Mouse (Mus musculus) lung, adult 18-20 months (tissue): Measurements from ENCODE around the gene Il17rd.

Experiments used
- DNase-seq, 2 experiments: peaks; one replicate each; pipeline ENCODE4 v3.0.0; 2022; ENCODE audit warnings: mixed read lengths in 2 of 2

Il17rd gene

DNA sequence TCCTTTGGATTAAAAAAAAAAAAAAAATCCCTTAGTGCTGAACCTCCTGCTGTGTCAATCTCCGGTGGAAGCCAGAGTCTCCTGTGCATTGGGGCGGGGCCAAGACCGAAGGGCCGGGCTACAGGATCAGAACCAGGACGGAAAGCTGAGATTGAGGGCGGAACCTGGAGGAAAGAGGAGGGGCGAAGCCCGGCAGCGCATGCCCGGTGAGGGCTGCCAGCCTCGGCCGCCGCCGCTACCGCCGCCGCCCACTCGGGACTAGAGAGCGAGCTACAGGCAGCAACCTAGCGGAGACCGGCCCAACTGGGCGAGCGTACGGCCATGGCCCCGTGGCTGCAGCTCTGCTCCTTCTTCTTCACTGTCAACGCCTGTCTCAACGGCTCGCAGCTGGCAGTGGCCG lies at the start of gene Il17rd:
Gene Il17rd (plus strand): TSS at position 159 of the 400 bp plus-strand sequence.
- peak; percentile 96 for DNase-seq

DNA sequence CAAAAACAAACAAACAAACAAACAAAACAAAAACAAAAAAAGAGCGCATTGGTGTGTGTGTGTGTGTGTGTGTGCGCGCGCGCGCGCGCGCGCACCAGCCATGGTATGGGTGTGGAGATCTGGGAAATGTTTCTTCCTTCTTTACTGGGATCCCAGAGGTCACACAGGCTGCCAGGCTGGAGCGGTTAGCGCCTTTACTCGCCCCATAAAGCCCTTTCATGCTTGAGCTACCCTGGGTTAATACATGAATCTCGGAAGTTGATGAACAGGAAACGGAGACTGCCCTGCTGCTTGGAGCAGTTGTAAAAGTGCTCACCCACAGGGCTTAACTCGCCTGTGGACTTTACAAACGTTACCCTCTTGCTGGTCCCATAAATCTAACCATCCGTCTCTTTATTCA lies 47.1 kb upstream of the Il17rd start:
- no peak for DNase-seq

DNA sequence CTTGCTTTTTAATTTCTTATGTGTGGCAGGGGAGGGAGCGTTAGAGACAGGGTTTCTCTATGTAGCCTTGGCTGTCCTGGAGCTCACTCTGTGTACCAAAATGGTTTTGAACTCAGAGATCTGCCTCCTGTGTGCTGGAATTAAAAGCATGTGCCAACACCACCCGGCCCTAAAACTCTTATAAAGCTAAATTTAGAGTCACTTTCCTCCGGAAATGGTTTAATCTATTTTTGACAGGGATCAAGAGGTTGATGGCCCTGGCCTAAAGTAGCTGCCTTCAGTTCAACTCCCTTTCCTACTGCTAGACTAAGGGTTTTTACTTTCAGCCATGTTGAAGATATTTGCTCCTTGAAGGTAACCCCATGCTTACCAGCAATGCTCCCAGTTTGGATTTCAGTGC lies 45.3 kb upstream of the Il17rd start:
- no peak for DNase-seq

DNA sequence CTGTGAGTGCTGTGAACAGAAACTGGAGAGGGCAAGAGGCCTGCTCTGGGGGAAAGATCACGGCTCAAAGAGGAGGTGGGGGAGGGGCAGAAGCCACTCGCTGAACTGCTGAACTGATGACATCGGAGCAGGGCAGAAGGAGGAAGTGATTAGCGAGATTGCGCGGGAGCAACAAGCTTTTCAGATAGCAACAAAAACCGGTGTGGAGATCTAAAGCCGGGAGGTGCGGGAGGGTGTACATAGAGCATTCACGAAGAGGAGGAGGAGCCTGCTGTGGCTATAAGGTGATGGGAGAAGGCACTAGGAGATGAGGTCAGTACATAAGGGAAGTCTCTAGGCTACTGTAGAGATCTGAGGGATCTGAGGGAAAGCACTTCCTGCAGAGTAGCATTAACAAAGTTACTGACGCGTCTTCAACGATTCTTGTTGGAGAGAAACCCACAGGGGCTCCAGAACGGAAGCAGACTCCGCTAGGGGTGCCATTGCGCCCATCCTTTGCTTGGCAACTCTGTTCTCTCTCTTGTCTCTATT lies 44.5 kb upstream of the Il17rd start, which contains the start of gene Hesx1:
Gene Hesx1 (plus strand): TSS at position 206 of the 531 bp plus-strand sequence.
- DNase-seq = peak; percentile 26 to 33

DNA sequence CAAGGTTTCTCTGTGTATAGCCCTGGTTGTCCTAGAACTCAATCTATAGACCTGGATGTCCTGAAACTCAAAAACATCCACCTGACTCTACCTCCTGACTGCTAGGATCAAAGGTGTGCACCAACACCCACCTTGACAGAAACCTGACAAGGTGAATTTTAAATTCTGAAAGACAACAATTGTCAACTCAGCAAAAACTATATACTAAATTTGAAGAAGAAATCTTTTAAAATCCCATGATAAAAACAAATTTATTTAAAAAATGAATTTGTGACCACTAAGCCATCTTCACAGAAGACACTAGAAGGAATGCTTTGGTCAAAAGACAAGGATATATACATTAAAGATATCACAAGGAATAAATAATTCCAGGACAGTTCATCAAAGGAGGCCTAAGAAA lies 42.5 kb upstream of the Il17rd start:
- no peak for DNase-seq

DNA sequence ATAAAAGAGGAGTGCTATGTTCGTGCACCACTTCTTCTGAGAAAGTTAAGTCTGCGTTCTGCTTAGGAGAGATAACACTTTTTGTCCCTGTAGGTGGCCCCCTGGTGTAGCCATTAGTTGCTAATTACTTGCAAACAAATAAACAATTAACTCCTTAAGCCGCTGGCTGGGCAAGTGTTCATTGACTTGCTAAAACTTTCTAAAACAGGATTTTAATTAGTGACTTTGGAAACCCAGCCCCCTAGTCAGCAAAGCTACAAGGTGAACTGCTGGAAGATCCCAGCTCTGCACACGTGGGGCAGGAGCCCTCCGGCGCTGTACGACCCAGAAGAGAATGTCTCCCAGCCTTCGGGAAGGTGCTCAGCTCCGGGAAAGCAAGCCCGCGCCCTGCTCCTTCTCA lies 38.4 kb upstream of the Il17rd start:
- DNase-seq = no peak

DNA sequence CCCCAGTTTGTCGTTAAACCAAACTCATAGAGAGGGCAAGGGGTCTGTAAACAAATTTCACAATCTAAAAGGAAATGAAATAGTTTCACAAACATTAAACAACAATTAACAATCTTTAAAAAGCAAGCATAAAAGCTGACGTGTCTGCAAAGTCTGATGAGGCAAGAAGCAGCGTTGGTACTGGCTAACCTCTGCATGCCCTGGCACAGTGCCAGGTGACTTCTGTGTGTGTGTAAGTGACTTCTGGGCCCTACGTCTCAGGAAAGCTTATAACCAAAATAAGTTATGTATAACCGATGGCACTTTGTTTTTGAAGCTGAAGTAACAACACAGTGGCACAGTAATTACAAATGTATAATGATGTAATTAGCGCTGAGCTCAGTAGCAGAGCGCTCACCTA lies 33.8 kb upstream of the Il17rd start:
- peak in 1 of 2 experiments; percentile 6 for DNase-seq

DNA sequence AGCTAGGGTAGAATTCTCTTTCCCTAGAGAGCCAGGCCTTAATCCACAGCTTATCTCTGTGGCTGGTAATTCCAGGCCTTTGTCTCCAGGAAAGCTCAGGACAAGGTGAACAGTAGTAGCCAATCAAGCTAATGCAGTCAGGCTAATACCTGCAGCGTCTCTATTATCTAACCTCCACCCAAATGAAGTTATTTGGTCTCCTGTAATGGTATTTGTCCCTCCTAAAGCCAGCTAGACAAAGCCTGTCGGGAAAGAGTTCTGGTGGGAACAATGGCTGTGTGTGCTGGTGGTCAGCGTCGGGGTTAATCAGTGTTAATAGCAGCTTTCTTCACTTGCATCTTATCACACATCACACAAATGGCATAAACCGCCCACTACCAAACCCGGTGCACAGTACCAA lies 32.8 kb upstream of the Il17rd start:
- DNase-seq = no peak

DNA sequence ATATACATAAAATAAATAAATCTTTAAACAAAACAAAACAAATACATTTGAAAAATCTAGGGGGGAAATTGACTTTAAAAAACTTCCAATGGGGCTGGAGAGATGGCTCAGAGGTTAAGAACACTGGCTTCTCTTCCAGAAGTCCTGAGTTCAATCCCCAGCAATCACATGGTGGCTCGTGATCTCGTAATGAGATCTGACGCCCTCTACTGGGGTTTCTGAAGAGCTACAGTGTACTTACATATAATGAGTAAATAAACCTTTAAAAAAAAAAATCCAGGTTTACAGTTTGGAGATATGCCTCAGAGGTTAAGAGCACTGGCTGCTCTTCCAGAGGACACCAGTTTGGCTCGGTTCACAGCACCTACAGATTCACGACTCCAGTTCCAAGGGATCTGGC lies 27.2 kb upstream of the Il17rd start:
- DNase-seq = no peak

DNA sequence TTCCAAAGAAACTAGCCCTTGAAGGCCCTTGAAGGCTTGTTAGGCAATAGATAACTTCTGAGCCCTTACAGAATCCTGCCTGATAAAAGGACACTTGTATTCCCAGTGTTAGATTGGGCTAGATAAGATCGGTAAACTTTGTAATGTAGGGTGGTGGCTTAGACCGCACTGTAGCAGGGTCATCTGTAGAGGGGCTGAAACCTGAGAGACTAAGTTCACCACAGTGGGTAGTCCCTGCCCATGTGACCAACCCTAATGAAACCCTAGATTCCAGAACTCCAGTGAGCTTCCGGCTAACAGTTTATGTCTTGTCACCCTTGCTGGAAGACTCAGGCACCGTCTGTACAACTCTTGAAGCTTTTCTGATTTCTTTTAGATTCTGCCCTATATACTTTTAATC lies 25.1 kb upstream of the Il17rd start:
- peak in 1 of 2 experiments; percentile 23 for DNase-seq

DNA sequence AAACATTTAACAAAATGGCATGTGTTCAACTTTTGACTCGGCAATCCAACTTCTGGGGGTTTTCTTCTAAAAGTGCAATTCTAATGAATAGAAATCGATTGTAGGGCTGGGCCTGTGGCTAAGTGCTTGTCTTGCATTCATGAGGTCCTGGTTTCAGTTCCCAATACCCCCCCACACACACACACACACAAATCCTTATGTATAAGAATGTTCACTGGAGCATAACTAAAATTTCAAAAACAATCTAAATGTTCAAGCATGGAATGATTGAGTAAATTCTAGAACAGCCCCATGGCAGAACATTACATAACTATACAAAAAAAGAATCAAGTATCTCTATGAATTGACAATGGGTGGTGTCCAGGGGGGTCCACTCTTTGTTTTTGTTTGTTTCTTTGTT lies 20.8 kb upstream of the Il17rd start:
- no peak for DNase-seq

DNA sequence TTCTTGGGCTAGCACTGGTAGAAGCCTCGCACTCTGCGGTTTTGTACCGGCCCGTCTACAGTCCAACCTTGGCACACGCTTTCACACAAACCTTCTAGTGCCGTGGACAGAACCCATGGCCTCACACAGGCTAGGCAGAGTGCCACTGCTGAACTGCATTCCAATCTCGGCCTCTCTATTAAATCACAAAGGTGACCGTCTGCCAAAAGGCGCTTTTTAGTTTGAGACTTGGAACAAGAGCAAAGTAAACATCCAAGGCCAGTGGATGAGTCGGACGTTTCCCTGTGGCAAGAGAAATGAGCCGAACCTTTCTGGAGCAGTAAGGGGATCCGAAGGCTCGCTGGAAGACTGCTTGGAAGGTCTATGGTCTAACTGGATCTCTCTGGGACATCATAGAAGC lies 18.9 kb upstream of the Il17rd start:
- peak; percentile 61 to 67 for DNase-seq

DNA sequence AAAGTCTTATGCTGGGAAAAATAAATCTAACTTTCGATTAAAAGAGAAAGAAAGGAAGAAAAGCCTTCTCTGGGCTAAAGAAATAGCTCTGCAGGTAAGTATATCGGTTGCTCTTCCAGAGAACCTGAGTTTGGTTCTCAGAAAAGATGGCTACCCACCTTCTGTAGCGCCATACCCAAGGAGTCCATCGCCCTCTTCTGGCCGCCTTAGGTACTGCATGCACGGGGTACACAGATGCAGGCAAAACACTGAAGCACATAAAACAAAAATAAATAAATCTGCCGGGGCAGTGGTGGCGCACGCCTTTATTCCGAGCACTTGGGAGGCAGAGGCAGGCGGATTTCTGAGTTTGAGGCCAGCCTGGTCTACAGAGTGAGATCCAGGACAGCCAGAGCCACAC lies 15.9 kb upstream of the Il17rd start:
- peak; percentile 47 to 49 for DNase-seq

DNA sequence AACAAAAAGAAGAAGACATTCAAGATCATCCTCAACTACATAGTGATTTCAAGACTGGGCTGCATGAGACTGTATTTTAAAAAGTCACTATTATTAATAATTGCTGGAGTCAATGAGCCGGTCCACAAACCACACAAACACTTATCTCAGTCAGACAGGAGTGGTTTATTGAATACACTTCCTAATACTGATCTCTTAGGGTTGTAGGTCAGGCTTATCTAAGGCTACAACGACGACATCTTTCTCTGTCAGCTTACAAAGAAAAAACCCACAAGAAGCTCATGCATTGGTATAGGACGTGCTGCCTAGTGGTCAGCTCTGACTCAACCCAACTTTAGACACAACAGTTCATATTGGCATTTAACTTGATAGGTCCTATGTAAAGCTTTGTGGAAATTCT lies 14.1 kb upstream of the Il17rd start:
- no peak for DNase-seq

DNA sequence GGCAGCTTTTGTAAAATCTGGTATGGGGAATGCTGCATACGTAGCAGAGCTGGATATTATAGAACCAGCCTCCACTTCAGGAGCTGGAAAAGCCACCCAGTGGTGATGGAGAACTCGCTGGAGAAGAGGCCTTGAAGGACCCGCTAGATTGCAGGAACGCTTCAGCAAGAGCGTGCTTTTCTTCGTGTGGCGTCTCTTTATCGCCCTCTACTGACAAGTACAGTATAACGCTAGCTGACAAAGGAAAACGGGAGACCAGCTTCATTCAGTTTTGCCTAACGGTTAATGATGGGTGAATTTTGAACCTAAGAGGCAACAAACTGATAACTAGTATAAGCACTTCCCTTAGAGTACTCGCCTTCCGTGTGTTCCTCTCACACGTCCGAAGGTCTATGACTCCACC lies 9.0 kb upstream of the Il17rd start:
- peak in 1 of 2 experiments; percentile 39 for DNase-seq

DNA sequence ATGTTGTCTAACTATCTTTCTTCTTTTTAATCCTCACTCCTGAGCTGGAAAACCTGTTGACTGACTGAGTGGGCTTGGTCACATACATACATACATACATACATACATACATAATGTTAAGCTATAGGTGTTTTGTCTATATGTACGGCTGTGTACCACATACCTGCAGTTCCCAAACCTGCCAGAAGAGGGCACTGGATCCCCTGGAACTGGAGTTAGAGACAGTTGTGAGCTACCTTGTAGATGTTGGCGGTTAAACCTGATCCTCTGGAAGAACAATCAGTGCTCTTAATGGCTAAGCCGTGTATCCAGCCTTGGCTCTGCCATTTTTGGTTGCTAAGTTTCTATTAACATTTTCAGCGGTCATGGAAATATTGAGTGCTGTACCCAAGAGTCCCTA lies 7.6 kb upstream of the Il17rd start:
- DNase-seq = peak; percentile 72 to 76

DNA sequence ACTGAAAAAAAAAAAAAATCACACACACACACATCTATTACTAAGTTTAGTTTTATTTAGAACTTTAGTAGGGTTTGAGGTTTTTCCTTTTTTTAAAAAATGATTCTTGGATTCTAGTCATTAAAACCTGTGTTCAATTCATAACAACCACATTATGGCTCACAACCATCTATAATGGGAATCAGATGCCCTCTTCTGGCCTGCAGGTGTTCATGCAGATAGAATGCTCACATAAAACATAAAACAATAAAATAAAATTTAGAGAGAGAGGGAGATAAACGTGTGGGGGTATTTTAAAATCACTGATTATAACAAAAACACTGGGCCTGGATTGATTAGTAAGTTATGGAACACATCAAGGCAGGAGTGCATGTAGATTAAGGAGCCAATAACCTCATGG lies 1.2 kb upstream of the Il17rd start:
- DNase-seq = no peak

DNA sequence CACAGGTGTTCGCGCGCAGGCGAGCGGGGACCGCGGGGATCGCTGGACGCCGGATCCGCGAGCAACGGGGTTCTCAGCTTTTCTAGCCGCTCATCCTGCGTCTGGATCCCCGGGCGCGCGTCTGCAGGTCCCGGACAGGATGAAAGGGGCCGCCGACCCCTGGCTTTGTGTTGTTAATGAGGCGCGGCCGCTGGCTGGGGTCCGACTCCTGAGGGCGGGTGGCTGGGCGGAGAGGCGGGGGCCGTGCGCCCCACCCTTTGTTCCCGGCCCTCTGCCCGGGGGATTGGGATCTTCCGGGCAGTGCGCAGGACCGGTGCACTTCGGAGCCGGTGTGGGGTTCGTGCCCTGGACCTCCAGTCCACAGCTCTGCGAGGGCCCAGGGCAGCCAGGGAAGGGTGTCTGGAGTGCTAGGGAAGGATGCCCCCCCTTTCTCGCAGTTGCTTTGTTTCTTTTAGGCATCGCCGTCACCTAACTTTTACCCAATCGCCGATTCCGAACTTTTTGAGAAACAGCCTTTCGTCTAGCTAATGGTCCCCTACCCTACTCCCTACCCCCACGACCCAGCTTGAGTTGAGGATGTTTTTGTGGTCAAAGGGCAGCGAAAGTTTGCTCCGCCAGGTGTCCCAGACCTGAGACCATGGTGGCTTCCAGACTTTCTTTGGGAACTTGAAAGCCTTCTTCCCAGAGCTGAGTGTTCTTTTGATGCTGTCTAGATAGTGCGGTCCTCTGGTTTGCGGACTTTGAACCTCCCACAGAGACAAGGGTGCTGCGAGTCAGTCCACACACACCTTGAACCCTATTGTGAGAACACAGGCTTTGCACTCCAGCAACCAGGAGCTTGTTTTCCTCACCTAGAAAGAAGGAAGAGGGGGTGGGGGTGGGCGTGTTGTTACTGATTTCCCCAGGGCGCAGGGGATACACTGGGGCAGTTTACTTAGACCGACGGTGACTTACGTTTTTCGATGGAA lies 824 bp downstream of the Il17rd start:
- peak; percentile 39 to 56 for DNase-seq

DNA sequence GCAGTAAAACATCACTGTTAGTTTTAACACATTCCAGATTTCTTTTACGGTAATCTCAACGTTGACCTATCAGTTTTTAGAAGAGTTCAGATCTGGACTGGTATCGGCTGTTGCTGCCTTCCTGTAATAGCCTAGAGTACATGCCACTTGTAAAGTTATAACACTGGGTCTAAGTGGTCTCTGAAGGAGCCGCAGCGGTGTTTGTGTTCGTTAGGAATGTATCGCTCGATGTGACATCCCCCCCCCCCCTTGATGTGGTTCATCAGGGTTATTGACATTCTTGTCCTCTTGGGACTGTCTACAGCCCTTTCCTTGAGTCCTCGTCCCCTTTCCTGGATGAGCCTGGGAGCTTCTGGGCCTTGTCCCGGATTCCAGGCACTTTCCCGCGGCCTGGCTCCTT lies 1.7 kb downstream of the Il17rd start:
- no peak for DNase-seq

DNA sequence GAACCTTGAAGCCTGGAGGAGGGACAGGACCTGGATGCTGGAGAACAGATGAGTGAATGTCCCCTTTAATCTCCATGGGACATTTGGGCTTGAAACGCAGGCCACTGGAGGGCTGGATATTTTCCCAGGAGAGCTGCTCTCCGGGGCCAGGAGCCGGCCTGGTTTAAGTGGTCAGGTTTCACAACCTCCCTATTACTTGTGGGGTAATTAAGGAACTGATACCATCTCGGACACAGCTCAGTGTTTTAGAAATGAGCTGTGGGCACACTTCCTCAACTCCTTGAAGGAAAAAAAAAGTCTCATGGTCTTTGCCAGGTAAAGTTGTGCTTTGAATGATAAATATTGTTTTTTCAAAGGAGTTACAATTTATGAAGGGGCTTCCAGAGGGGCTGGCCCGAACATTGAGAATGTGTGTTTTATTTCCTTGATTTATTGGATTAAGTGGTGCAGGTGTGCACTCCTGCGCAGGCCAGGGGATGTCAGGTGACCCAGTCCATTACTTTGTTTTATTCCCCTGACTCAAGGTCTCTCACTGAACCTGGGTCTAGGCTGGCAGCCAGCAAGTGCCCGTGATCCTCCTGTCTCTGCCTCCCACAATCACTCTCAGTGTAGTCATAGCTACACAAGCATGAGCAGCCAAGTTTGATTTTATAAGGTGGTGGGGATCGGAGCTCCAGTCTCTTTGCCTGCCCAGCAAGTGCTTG lies 3.7 kb downstream of the Il17rd start:
- no peak for DNase-seq

DNA sequence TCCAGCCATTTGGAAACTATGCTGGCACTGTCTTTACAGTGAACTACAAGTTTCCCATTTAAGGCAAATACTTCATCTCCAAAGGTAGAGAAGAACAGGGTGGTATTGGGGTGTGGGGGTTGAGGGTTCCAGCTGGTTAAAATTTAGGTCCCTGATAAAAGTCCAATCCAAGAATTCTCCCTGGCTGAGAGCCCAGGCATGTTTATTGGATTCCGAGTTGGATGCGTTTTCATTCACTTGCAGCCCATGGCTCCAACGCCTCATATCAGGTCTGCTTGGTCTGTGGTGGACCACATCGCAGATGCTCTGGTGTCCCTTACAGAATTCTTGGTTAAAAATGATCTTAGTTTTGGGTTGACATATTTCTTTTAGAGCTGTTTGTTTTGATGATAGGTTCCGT lies 4.7 kb downstream of the Il17rd start:
- DNase-seq = no peak

DNA sequence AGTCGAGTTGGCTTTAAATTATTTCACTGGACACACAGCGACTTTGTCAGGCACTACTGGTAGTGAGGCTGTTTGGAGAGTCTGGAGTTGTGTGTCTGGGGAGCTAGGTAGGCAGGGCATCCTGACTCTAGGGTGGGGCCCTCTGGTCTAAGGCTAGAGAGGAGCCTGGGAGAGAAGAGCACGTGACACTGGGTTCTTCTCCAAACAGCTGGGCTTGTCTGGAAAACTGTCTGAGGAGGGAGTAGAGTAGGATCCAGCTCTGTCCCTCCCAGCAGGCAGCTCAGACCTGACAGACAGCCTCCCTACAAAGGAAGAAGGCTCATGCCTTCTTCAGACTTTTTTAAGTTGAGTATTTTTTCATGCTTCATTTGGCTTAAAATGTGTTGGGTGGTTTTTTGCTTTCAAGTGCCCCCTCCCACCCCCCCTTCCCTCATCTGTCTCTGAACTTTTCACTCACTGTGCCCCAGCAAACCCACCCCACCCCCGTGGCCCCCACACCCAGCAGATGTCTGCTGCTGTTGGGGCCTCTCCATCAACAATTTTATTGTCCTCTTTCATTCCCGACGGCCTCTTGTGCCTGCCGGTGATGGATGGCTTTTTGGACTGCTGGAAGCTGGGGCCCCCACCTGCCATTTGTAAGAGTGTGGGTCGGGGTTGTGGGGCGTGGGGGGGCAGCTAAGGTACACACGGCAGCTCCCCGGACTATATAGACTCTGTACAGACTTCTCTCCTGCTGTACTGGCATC lies 5.7 kb downstream of the Il17rd start:
- DNase-seq = peak; percentile 42 to 59

DNA sequence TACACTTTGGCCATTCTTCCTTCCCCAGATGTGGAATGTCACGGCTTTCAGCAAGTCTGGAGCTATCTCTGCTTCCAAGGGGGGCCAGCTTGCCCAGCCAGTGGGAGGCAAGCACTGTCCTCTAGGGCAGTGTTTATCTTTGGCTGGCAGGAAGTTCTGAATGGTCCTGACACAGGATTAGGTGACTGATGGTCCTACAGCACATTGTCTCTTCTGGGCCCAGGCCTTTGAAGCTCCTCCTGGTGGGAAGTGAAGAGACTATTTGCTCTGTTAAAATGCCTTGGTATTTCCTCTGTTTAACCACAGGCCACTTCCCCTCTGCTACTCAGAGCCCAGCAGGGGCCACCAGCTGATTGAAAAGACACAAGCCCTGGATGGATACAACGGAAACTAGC lies 6.2 kb downstream of the Il17rd start:
- peak; percentile 56 to 77 for DNase-seq
